In the genomic region with DNA sequence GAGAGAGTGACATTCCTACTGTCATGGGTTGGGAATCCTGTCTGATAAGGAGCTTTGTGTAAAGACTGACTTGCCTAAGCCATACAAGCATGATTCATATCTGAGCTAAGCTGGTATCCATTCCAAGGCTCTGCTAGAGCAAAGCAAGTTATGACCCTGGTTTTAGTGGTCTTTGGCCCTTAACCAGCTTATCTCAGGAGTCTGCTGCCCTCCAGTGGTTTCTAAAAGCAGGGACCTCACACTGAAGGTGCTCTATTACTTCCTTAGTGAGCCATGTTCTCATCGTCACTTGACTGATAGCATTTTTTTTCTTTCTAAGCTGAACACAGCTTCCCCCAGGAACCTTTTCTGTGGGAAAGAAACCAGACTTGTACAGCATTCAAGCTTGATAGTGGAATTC, we compare ENCODE assay signal across 8 mouse cellular contexts. TPM values are rescaled to one million over a fixed set of nuclear protein-coding genes. Genes with fewer than 3 reads are reported as not detected.
A peak's percentile ranks its signal among the peaks of the same experiment; 100 is the strongest.
DNase-seq lines count a peak whose midpoint lies in the region; ATAC-seq lines count a peak whose summit lies in the region.

No protein-coding gene starts in this region.

- H3K4me2 ChIP-seq in heart, embryonic 12.5 days = no peak overlapping the region
- H3K4me2 ChIP-seq in kidney, embryonic 14.5 days (replicated peaks; ENCODE audit: low read depth, low read length) = no peak overlapping the region

- H3K36me3 ChIP-seq in heart, embryonic 12.5 days = peaks cover 72% of the 10 kb centered on the region
- H3K36me3 ChIP-seq in kidney, embryonic 14.5 days (ENCODE audit: control insufficient read depth, insufficient read depth, low read length) = peaks cover 84% of the 10 kb centered on the region

- no peak overlapping the region for H3K27ac ChIP-seq in heart, embryonic 12.5 days (ENCODE audit: poor library complexity, severe bottlenecking)
- no peak overlapping the region for H3K27ac ChIP-seq in kidney, embryonic 14.5 days (ENCODE audit: low read depth, low read length)

- no peak for ATAC-seq in heart, embryonic 12.5 days (ENCODE audit: insufficient number of reproducible peaks, low FRiP score)
- 0 out of 2 replicates have a peak, but pooled peaks have one; percentile 64 for ATAC-seq in kidney, embryonic 14.5 days (ENCODE audit: low FRiP score, low TSS enrichment)
- ATAC-seq in megakaryocyte, adult 5-6 weeks (ENCODE audit: poor library complexity, severe bottlenecking) = peak; percentile 57

- H3K4me3 ChIP-seq in heart, embryonic 12.5 days = no peak overlapping the region
- H3K4me3 ChIP-seq in kidney, embryonic 14.5 days (ENCODE audit: low read length) = no peak overlapping the region

- H3K27me3 ChIP-seq in heart, embryonic 12.5 days (replicated peaks) = no peaks in the 10 kb centered on the region
- no peaks in the 10 kb centered on the region for H3K27me3 ChIP-seq in kidney, embryonic 14.5 days (ENCODE audit: control insufficient read depth, insufficient read depth, low read length)

- H3K9ac ChIP-seq in heart, embryonic 12.5 days = no peak overlapping the region
- no peak overlapping the region for H3K9ac ChIP-seq in kidney, embryonic 14.5 days (ENCODE audit: low read depth, low read length)

- 5% methylated on average over 1 of the region's 1 CpGs for WGBS in heart, embryonic 12.5 days
- WGBS in kidney, embryonic 14.5 days = 23% methylated on average over 1 of the region's 1 CpGs

- no peaks in the 10 kb centered on the region for H3K4me1 ChIP-seq in heart, embryonic 12.5 days (replicated peaks)
- H3K4me1 ChIP-seq in kidney, embryonic 14.5 days (ENCODE audit: control insufficient read depth, insufficient read depth, low read length) = no peaks in the 10 kb centered on the region

- DNase-seq in heart, adult 8-10 months (ENCODE audit: low spot score) = peak; percentile 32
- peak; percentile 33 to 44 for DNase-seq in urinary bladder, postnatal 36 days (ENCODE audit: low spot score in 2 of 2)
- DNase-seq in urinary bladder, postnatal 10 days (ENCODE audit: low spot score) = no peak
- peak; percentile 72 for DNase-seq in embryo, embryonic 10.5 days (ENCODE audit: low spot score)
- no peak for DNase-seq in testis, postnatal 10 days (ENCODE audit: low spot score)

- no peaks in the 10 kb centered on the region for H3K9me3 ChIP-seq in heart, embryonic 12.5 days (replicated peaks)
- no peaks in the 10 kb centered on the region for H3K9me3 ChIP-seq in kidney, embryonic 14.5 days (ENCODE audit: control insufficient read depth, low read length)

RNA-seq across cellular contexts. Expression of a gene that starts 12.0 kb away (rescaled TPM):
- 10 to 100 TPM in 2 of 4 experiments, 1 to 10 TPM in 2; 8.2 to 11.5 (median 10.0) TPM for total RNA-seq in heart, adult 8-10 months (2022)
- polyA plus RNA-seq in heart, embryonic 12.5 days (2016; fragmentation: Nextera tagmentation; extraction: Ambion mirVana) = 22.6 and 22.9 TPM in 2 replicates
- polyA plus RNA-seq in kidney, embryonic 14.5 days (2014; fragmentation: Nextera tagmentation; extraction: Ambion mirVana) = 40.8 and 44.7 TPM in 2 replicates
- total RNA-seq in megakaryocyte, adult 5-6 weeks (2015) = 34.1 and 36.0 TPM in 2 replicates
- total RNA-seq in megakaryocyte, adult 5-6 weeks (2017) = 24.8 and 34.4 TPM in 2 replicates

RNA-seq across cellular contexts. Expression of a gene that starts 12.0 kb away (rescaled TPM):
- 10 to 100 TPM; 26.7 to 27.7 (median 26.9) TPM for total RNA-seq in heart, adult 8-10 months (2022)
- 35.5 and 38.2 TPM in 2 replicates for polyA plus RNA-seq in heart, embryonic 12.5 days (2016; fragmentation: Nextera tagmentation; extraction: Ambion mirVana)
- polyA plus RNA-seq in kidney, embryonic 14.5 days (2014; fragmentation: Nextera tagmentation; extraction: Ambion mirVana) = 39.9 and 59.1 TPM in 2 replicates
- total RNA-seq in megakaryocyte, adult 5-6 weeks (2015) = 2.7 and 3.7 TPM in 2 replicates
- 10.3 and 11.6 TPM in 2 replicates for total RNA-seq in megakaryocyte, adult 5-6 weeks (2017)

RNA-seq across cellular contexts. Expression of a gene that starts 30.1 kb away (rescaled TPM):
- total RNA-seq in heart, adult 8-10 months (2022) = 10 to 100 TPM in 1 of 4 experiments, 1 to 10 TPM in 3; 6.9 to 10.8 (median 9.6) TPM
- 35.4 and 36.5 TPM in 2 replicates for polyA plus RNA-seq in heart, embryonic 12.5 days (2016; fragmentation: Nextera tagmentation; extraction: Ambion mirVana)
- polyA plus RNA-seq in kidney, embryonic 14.5 days (2014; fragmentation: Nextera tagmentation; extraction: Ambion mirVana) = 87.4 and 90.3 TPM in 2 replicates
- total RNA-seq in megakaryocyte, adult 5-6 weeks (2015) = 9.7 and 10.3 TPM in 2 replicates
- total RNA-seq in megakaryocyte, adult 5-6 weeks (2017) = 7.6 and 9.4 TPM in 2 replicates

RNA-seq across cellular contexts. Expression of a gene that starts 48.5 kb away (rescaled TPM):
- total RNA-seq in heart, adult 8-10 months (2022) = 10 to 100 TPM in 1 of 4 experiments, 1 to 10 TPM in 3; 7.7 to 10.0 (median 9.4) TPM
- 10.5 and 11.4 TPM in 2 replicates for polyA plus RNA-seq in heart, embryonic 12.5 days (2016; fragmentation: Nextera tagmentation; extraction: Ambion mirVana)
- 2.7 and 6.6 TPM in 2 replicates for polyA plus RNA-seq in kidney, embryonic 14.5 days (2014; fragmentation: Nextera tagmentation; extraction: Ambion mirVana)
- 13.8 and 15.8 TPM in 2 replicates for total RNA-seq in megakaryocyte, adult 5-6 weeks (2015)
- 12.9 and 15.8 TPM in 2 replicates for total RNA-seq in megakaryocyte, adult 5-6 weeks (2017)

Comparison
In these comparisons a context has a peak if more than half of its experiments do, and no peak if none do; other contexts are left out.
1. DNase-seq: peak in heart, adult 8-10 months (single experiment), urinary bladder, postnatal 36 days (2 of 2) and embryo, embryonic 10.5 days (single experiment); none in urinary bladder, postnatal 10 days (single experiment) and testis, postnatal 10 days (single experiment).